Mouse (Mus musculus) thymus, postnatal 4 days (tissue): ENCODE data around the gene Orm3.
A peak's percentile ranks its signal among the peaks of the same experiment; 100 is the strongest.

Source experiments
- DNase-seq: peaks from one replicate; pipeline ENCODE4 v3.0.0; 2021

The Orm3 gene

GRCm38 (mm10) chr4:63355877-63356665, at the start of gene Orm3:
Gene Orm3 (plus strand): TSS chr4:63356162.
- DNase-seq, result no peak

- peak; percentile 98 for DNase-seq
Observed at GRCm38 (mm10) chr4:63307175-63308062, 48.5 kb upstream of the Orm3 start.

GRCm38 (mm10) chr4:63308316-63308715, 47.6 kb upstream of the Orm3 start:
- no peak for DNase-seq

- no peak for DNase-seq
Observed at GRCm38 (mm10) chr4:63310247-63310855, 45.6 kb upstream of the Orm3 start.

GRCm38 (mm10) chr4:63311426-63311825, 44.5 kb upstream of the Orm3 start:
- no peak for DNase-seq

GRCm38 (mm10) chr4:63314063-63314462, 41.9 kb upstream of the Orm3 start:
- DNase-seq, result no peak

DNA sequence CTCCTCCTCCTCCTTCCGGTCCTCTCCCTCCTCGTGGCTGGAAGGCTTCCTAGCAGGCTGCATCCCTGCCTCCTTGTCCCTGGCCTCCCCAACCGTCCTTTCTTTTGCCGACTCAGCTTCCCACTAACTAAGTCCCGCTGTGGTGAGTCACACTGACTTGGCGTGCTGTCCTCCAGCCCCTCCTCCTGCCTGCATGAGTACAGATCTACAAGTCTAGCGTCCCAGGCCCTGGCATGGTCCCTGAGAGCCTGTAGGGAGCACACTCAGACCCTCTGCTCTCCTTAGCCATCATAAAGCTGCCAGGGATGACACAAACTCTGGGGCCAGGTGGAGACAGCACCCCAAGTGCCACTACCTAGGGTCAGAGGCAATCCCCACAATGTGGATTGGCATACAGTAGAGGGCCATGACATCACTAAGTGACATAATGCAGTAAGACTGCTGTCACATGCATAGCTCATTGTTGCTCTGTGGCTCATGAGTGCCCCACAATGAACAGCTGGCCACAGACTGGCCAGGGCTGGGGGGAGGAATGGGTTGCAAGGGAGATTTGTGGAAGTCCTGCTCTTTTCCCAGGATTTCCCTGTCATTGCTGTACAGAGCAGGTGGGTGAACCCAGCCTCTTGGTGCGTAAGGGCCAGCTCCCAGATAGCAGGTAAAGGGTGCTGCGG, 39.8 kb upstream of the Orm3 start:
- DNase-seq, result no peak

DNA sequence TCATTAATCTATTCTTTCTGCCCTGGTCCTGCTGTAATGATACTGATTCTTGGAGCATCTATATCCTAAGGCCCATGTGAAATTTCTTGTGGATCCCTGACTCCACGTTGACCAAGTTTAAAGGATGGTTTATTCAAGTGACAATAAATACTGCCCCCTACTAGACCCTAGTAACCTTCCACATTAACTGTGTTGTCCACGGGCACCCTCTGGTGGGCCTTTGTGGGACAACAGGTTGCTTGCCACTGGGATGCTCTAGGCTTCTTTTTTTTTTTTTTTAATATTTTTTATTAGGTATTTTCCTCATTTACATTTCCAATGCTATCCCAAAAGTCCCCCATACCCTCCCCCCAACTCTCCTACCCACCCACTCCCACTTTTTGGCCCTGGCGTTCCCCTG, 36.4 kb upstream of the Orm3 start:
- DNase-seq, result peak; percentile 85

- no peak for DNase-seq
Observed at GRCm38 (mm10) chr4:63323275-63323815, 32.6 kb upstream of the Orm3 start.

- DNase-seq, result no peak
Observed at GRCm38 (mm10) chr4:63333403-63333802, 22.6 kb upstream of the Orm3 start.

GRCm38 (mm10) chr4:63338414-63339076, 17.4 kb upstream of the Orm3 start:
- no peak for DNase-seq

DNA sequence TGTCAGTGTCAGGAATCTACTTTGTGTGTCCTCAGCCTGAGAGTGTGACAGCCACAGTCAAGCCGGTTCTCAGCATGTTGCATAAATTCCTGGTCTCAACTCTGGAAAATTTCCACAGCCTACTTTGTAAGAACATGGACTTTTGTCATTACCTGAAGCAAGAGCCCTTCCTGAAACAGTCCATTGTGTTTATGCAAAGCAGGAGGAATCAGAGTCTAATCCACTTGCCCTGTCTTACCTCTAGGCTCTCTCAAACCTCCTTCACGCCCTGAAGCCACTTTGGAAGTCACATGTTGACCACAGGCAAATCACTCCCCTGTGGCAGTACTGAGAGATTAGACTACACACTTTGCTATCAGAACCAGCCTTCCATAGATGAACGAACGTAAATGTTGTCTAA, 13.5 kb upstream of the Orm3 start:
- DNase-seq, result no peak

DNA sequence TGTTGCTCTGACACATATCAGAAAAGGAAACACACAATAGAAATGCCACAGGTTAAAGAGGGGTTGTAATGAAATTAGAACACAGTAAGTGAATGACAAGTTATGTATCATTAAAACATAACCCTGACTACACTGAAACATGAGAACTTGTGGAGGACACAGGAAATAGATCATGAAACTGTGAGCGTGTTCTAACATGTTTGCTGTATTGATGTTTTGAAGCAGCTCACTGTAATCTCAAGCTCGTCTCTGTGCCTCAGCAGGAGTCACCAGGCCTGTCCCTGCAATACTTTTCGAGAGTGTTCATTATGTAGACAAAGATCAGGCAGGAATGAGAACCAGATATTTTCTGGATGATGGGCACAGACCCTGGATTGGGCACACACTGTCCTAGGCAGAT, 12.4 kb upstream of the Orm3 start:
- DNase-seq, result no peak

DNA sequence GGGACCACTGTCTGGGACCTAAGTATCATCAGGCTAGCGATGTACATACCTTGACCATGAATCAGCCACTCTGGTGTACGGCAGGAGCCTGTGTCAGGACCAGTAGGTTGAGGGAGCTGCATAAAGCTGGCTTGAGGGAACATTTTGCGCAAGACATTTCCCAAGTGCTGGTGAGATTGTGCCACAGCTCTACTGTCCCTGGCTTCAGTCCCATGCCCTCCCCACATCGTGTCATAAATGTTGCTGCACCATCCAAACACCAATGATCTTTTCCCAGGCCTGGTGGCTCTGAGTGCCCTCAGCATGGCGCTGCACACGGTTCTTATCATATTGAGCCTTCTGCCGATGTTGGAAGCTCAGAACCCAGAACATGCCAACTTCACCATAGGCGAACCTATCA, 11.7 kb upstream of the Orm3 start, which contains the start of gene Orm1:
Gene Orm1 (plus strand): TSS at position 266 of the 400 bp plus-strand sequence.
- DNase-seq, result no peak

GRCm38 (mm10) chr4:63345261-63345660, 10.7 kb upstream of the Orm3 start:
- DNase-seq, result no peak

DNA sequence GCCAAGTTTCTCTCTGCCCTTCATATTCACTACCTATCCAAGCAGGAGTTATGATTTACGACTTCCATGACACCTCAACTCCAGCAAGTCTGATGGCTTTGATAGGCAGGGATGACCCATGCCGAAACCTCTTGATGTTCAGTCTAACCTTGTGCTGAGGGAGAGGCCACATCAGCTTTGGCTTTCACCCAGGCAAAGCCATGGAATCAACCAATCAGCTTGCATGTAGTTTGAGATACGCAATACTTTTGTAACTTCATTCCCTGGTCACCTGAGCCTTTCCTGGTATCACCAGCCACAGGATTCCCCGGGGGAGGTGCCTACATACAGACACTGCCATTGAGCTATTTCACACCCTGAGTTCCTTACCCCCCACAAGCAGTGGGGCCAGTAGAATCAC, 9.3 kb upstream of the Orm3 start:
- no peak for DNase-seq

GRCm38 (mm10) chr4:63348524-63348923, 7.4 kb upstream of the Orm3 start:
- no peak for DNase-seq

DNA sequence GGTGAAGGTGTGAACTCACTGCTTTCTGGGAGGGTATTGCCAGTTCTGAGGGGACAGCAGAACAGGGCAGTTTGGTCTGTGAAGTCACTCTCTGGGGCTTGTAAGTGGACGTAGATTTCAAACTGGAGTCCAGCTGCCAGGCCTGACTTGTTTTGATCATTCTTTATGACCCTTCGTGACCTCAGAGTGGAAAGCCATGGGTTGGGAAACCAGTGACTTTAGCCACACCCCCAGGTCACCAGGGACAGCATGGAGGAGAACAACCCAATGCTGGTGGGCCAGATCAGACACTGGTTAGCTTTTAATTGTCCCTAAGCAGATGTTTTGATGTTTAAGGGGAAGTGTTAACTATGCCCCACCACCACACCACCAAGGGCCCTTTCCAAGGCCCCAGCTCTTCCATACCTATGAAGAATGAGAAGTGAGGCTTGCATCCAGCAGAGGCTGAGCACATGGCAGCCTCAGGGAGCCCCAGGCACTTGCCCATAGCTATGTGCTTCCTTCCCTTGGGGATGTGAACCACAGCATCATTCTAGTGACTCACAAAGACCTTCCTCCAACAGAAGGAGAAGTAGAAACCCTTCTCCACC, 1.1 kb downstream of the Orm3 start:
- no peak for DNase-seq

GRCm38 (mm10) chr4:63359861-63360260, 3.9 kb downstream of the Orm3 start:
- no peak for DNase-seq

DNA sequence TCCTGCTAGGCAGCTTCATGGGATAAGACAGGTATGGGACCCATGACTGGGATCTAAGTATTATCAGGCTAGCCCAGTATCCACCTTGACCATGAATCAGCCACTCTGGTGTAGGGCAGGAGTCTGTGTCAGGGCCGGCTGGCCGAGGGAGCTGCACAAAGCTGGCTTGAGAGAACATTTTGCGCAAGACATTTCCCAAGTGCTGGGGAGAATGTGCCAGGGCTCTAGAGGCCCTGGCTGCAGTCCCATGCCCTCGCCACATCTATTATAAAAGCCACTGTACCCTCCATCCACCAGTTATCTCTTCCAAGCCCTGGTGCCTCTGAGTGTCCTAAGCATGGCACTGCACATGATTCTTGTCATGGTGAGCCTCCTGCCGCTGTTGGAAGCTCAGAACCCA, 6.2 kb downstream of the Orm3 start, which contains the start of gene Orm2:
Gene Orm2 (plus strand): TSS at position 300 of the 400 bp plus-strand sequence.
- DNase-seq, result no peak

DNA sequence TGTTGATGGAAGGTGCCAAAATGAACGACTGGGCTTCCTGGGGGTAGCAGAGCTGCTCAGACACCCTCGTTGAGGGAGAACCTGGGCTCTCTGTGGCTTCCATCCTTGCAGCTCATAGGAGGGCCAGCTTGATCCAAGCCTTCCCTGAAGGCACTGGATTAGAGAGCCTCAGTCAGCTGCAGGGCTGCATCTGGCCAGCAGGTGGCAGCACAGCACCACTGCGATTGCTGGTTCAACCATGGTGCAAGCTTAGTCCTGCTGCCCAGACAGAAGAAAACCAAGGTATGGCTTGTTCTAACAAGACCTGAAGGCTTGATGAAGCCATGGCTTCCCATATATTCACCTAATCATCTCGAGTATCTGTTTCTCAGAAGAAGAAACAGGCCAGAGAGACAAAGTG, 12.6 kb downstream of the Orm3 start:
- DNase-seq, result peak; percentile 94

GRCm38 (mm10) chr4:63370897-63371296, 14.9 kb downstream of the Orm3 start:
- DNase-seq, result no peak
